Mouse (Mus musculus): ENCODE data around the gene Tnni2.

- TF ChIP-seq POLR2A (IDR thresholded peaks at IDR 0.05; ENCODE audit: insufficient read depth, low read length) = no peak
- no peak for TF ChIP-seq CTCF (IDR thresholded peaks at IDR 0.05; ENCODE audit: low read depth, low read length)
These were observed 13.6 kb downstream of the Tnni2 start for GRCm38 (mm10) chr7:142455251-142455650.

Measured in ES-Bruce4 (cell line).